Mouse (Mus musculus) embryonic fibroblast, embryonic 13.5 days (primary cell): ENCODE data around the gene Ptbp2.

Experiments used
- CTCF ChIP-seq: IDR thresholded peaks from 2 replicates; pipeline ENCODE4 v1.5.1; 2011; ENCODE audit warnings: mild to moderate bottlenecking, control low read depth, low read length, moderate library complexity, borderline replicate concordance; ENCODE audit not compliant: insufficient read depth
- POLR2A ChIP-seq: IDR thresholded peaks from 2 replicates; pipeline ENCODE4 v1.6.1; 2011; ENCODE audit warnings: low read depth, mild to moderate bottlenecking, control low read depth, low read length, moderate library complexity

- no peak for TF ChIP-seq CTCF
- no peak for TF ChIP-seq POLR2A
These were observed 99.5 kb downstream of the Ptbp2 start for GRCm38 (mm10) chr3:119684741-119685140.
